Mouse (Mus musculus) monocyte, adult 5-6 weeks (primary cell): Measurements from ENCODE around the gene Myh11. TPM values are rescaled to one million over a fixed set of nuclear protein-coding genes. Genes with fewer than 3 reads are reported as not detected.
A peak's percentile ranks its signal among the peaks of the same experiment; 100 is the strongest.

ENCODE experiments used
- ATAC-seq: fragments of 153-309, 156-312 bp; replicated peaks from 2 replicates; pipeline ENCODE4 v1.8.0; 2017; ENCODE audit warnings: mild to moderate bottlenecking; ENCODE audit not compliant: low TSS enrichment, insufficient number of reproducible peaks, severe bottlenecking, poor library complexity, low FRiP score
- total RNA-seq: library from RNA; stranded (forward); fragments of 200-1000, 200-491, 200-594 nt; gene quantifications from 3 replicates; pipeline ENCODE4 v1.2.3, GENCODE M21; 2017

Myh11 gene
- 0.78 TPM in 1 of 3 replicates, not detected in the others for total RNA-seq

DNA sequence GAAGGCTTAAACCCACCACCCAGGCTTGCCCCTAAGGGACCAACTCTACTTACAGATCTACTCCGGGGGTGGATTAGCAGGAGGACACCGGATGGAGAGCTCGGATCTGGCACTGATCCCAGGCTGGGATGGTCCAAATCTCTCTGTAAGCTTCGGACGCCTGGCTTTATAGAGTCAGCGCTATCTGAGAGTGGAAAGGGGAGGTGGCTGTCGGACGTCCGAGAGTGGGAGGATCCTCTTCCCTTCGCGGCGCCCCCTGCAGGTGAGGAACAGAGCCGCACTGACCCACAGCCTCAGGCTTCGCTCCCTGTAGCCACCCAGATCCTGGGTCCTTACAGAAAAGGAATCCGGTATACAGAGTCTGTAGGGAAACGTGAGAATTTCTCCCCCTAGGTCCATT, at the start of gene Myh11:
Gene Myh11, minus strand, starts transcription at position 150 of the 400 bp plus-strand sequence.
- no peak for ATAC-seq

- no peak for ATAC-seq
Measured at GRCm38 (mm10) chr16:14328156-14328555, 37.0 kb upstream of the Myh11 start.

DNA sequence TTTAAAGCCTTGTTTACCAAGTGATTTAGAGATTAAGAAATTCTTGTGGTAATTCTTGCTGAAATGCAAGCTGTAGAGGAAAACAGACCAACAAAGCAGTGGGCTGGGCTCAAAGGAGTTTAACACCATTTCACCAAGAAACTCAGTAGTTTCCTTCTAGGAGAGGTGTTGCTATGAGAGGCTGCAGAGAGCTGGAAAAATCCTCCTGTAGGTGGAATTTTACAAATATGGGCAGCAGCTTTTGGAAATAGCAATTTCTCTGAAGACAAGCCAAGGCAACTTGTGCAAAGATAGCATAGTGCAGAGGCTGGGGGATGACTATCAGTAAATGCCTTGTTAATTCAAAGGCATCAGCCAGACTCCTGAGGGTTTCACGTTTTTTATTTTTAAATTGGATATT, 29.3 kb upstream of the Myh11 start:
- ATAC-seq, result no peak

- no peak for ATAC-seq
Measured at GRCm38 (mm10) chr16:14319681-14320080, 28.5 kb upstream of the Myh11 start.

DNA sequence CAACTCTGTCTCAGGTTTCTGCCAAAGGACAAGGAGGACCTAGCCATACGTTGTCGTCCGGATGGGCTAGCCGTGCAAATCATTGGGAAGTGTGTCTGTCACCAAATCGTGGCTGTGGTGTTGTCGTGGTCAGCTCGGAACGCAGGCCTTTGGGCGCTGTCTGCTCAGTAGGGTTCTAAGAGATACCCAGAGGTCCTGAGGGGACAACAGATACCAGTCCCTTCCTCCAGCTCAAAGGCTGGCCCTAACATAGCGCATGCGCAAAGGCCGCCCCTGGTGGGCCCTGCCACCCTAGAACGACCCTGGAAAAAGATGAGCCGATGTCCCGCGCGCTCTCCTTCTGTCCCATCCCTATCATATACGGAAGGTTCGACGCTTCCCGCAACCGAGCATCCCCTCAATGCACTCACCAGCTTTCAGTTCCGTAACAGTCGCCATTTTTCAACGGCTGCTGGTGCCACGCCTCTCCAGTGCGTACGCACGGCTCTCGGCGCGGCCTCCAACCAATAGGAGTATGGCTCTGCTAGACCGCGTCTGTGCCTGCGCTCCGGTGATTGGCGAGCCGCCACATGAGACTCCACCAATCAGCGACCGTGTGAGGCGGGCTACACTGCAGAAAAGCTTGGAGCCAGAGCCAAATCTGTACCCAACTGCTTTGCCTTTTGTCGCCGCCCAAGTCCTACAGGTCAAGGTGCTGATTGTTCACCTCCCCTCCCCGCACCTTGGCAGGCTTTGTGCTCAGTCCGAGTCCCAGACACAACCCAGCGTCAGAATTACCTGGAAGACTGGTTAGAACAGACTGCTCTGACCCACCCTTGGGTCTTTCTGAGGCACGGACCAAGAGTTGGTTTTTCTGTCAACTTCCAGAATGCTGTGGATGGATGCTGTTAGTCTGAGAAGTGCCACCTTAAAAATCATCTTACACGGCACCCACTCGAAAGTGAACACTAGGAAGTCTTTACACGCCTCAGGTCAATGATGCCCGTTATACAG, 26.0 kb upstream of the Myh11 start, which contains the start of gene Fopnl:
Gene Fopnl, minus strand, starts transcription at position 522 of the 993 bp plus-strand sequence.
- ATAC-seq, result peak; percentile 99

GRCm38 (mm10) chr16:14312914-14313313, 21.7 kb upstream of the Myh11 start:
- no peak for ATAC-seq

GRCm38 (mm10) chr16:14311371-14311770, 20.2 kb upstream of the Myh11 start:
- no peak for ATAC-seq

GRCm38 (mm10) chr16:14309833-14310232, 18.7 kb upstream of the Myh11 start:
- ATAC-seq, result no peak

DNA sequence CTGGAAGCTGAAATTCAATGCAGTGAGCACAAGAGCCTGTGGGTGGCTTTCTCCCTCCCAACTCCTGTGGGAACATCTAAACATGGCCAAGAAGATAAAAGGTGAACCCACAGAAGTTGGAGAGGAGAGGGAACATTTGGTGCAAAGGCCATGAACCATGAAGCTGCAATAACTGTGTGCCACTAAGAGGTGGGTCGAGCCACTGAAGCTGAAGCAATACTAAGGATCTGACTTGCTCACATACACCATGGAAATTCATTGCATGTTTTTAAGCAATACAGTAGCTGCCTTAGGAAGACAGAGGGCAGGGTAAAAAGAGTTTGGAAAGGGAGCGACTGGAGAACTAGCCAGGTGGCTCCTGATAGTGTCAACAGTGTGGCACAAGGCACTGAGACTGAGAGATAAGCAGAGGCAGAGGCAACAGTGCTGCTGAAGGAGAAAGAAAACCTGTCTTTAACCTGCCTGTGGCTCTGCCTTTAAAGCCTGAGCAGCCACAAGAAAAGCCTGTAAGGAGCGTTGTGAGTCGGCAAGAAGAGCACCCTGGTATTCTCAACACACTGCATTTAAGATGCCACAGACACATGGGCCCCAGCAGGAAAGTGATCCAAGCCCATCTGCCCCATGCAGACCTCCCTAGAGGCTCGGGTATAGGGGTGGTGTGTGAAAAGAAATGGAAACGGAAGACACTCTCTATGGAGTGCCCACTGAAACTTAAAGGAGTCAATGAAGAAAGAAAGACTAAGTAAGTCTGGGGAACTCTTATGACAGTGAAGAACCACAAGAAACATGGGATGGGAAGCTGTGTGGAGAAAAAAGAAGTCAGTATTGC, 17.3 kb upstream of the Myh11 start:
- no peak for ATAC-seq

GRCm38 (mm10) chr16:14307373-14307772, 16.2 kb upstream of the Myh11 start:
- ATAC-seq, result no peak

DNA sequence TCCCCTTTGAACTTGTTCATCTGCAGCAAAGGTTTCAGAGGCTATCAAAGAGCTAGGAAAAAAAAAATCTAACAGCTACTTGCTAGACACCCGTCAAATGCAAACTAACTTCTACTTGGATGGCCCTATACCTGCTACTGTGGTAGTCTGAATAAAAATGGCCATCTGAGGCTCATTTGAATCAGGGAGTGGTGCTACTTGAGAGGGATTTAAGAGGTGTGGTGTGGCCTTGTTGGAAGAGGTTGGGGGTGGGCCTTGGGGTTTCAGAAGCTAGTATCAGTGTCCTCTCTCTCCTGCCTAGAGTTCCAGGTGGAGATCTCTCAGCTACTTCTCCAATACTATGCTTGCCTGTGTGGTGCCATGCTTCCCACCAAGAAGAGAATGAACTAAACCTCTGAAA, 15.3 kb upstream of the Myh11 start:
- ATAC-seq, result no peak

- no peak for ATAC-seq
Measured at GRCm38 (mm10) chr16:14304791-14305190, 13.6 kb upstream of the Myh11 start.

- no peak for ATAC-seq
Measured at GRCm38 (mm10) chr16:14303676-14304075, 12.5 kb upstream of the Myh11 start.

DNA sequence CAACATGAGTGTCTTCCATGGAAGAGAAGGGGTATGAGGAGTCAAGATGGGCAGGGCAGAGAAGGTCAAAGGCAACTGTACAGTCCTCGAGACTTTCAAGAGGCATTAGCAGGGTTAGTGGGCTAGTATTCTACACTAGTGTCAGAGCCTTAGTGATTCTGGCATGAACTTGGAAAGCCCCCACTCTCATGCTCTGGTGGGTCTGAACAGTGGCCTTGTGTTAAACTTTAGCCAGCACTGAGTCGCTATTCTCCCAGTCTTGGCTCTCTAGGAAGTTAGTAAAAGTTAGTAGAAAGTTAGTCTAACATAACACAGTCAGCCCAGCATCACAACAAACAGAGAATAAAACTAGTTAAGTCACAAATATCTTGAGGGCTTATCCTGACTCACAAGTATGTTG, 12.0 kb upstream of the Myh11 start:
- no peak for ATAC-seq

DNA sequence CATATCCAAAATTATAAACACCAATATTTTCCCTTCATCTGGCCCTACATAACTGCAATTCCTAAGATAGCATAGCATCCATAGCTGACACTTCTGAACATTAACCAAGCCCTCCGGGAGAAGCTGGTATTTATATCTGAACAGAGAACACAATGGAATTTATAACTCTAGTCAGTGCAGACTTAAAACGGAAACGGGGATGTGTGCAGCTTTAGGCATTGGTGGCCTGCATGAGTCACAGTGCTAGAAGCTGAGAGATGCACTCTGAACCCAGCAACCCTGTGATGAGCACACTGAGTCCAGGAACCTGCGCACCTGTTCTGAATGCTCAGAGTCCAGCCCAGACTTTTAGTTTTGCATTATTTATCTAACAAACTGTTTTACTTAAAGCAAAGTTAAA, 7.3 kb upstream of the Myh11 start:
- ATAC-seq, result no peak

- no peak for ATAC-seq
Measured at GRCm38 (mm10) chr16:14297746-14298145, 6.6 kb upstream of the Myh11 start.

- ATAC-seq, result no peak
Measured at GRCm38 (mm10) chr16:14297137-14297536, 6.0 kb upstream of the Myh11 start.

GRCm38 (mm10) chr16:14296544-14297124, 5.5 kb upstream of the Myh11 start:
- no peak for ATAC-seq

DNA sequence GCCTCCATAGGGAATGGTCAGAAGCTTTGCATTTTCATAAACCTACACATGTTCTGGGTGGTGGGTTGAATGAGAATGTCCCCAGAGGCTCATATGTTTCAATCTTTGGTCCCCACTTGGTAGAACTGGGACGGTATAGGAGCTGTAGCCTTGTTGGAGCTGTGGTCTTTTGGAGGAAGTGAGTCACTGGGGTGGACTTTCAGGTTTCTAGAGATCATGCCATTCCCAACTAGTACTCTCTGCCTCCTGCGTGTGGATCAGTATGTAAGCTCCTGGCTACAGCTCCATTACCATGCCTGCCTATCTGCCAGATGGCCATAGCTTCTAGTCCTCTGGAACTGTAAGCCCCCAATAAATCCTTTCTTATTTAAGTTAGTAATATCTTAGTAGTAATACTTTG, 4.1 kb upstream of the Myh11 start:
- ATAC-seq, result no peak
